Mouse (Mus musculus) liver, embryonic 16.5 days (tissue): ENCODE data around the gene Macf1. TPM values are rescaled to one million over a fixed set of nuclear protein-coding genes. Genes with fewer than 3 reads are reported as not detected.
"Not testable (repeated sequence)": the region's sequence is repeated elsewhere in the genome, so short reads cannot be mapped to it uniquely, and the experiment has no call there.

Experiments
- ATAC-seq: fragments of 200-750 bp; cut with Nextera tagmentation; 2 replicates; pipeline ENCODE4 v1.8.0; 2017; ENCODE audit warnings: low read depth, mild to moderate bottlenecking, moderate number of reproducible peaks, moderate library complexity
- H3K27ac ChIP-seq: fragments of 300-500 bp; sonication (generic); 2 replicates; pipeline ENCODE4 v1.5.1; 2014; ENCODE audit warnings: mild to moderate bottlenecking, low read length
- H3K27me3 ChIP-seq: fragments of 300-500 bp; sonication (generic); 2 replicates; pipeline ENCODE4 v1.6.1; 2014; ENCODE audit warnings: low read depth, low read length, mixed read lengths; ENCODE audit not compliant: control insufficient read depth, insufficient read depth
- H3K36me3 ChIP-seq: fragments of 300-500 bp; sonication (generic); 2 replicates; pipeline ENCODE4 v1.6.1; 2014; ENCODE audit warnings: mild to moderate bottlenecking; ENCODE audit not compliant: control insufficient read depth, insufficient read depth
- H3K4me1 ChIP-seq: fragments of 300-500 bp; sonication (generic); 2 replicates; pipeline ENCODE4 v1.6.1; 2014; ENCODE audit warnings: low read depth, low read length, mixed read lengths; ENCODE audit not compliant: control insufficient read depth
- H3K4me2 ChIP-seq: fragments of 300-500 bp; sonication (generic); 2 replicates; pipeline ENCODE4 v1.6.1; 2014; ENCODE audit warnings: low read depth, low read length, mixed read lengths
- H3K4me3 ChIP-seq: fragments of 300-500 bp; sonication (generic); 2 replicates; pipeline ENCODE4 v1.5.1; 2014; ENCODE audit warnings: low read depth, mild to moderate bottlenecking, low read length
- H3K9ac ChIP-seq: fragments of 300-500 bp; sonication (generic); 2 replicates; pipeline ENCODE4 v1.6.1; 2014; ENCODE audit warnings: low read depth, low read length
- H3K9me3 ChIP-seq: fragments of 300-500 bp; sonication (generic); replicated peaks from 2 replicates; pipeline ENCODE4 v1.6.1; 2016; ENCODE audit warnings: low read length; ENCODE audit not compliant: control insufficient read depth
- WGBS: fragments of 180-500 bp; shearing (Covaris S2); extraction: QIAGEN DNeasy Blood & Tissue Kit; methylation state at CpG from one replicate; pipeline ENCODE4 v1.1.7; 2014; ENCODE audit not compliant: insufficient replicate concordance; 5-methylcytosine and 5-hydroxymethylcytosine counted together
- polyA plus RNA-seq: library from polyadenylated mRNA; unstranded; fragments of >200 nt; fragmentation: Nextera tagmentation; extraction: Ambion mirVana; gene quantifications from 2 replicates; pipeline ENCODE4 v1.2.1, GENCODE M21; 2015

Macf1 gene
- polyA plus RNA-seq, 1 experiment from 2014 or later, result 8.3 TPM

DNA sequence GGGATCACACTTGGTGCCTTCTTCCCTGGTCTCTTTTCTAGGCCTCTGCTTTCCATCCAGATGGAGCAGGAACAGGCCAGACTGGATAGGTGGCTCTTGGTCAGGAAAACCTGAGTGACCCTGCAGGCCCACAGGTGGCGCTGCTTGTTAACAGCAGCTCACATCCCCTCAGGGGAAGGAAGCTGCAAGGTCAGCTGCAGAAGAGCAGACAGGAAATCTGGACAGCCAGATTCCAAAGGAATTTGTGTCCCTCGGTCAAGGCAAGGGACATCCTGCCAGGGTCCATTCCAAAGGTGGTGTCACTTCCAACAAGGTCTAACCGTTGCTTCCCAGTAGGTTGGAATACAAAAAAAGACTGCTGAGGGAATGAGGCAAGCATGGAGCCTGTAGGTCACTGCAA lies 50.8 kb downstream of the Macf1 start:
- Histone ChIP-seq H3K27ac (no peak overlapping the region), H3K4me2 (no peak overlapping the region), H3K4me3 (no peak overlapping the region), H3K4me1 (peaks cover 4% of the 10 kb centered on the region; the same call in 1 of the 2 replicates), H3K36me3 (no peaks in the 10 kb centered on the region), H3K9ac (no peak overlapping the region), H3K27me3 (no peaks in the 10 kb centered on the region), H3K9me3 (no peaks in the 10 kb centered on the region)
- WGBS, result 14% methylated on average over 3 of the region's 3 CpGs
- ATAC-seq, result peak; percentile 75

DNA sequence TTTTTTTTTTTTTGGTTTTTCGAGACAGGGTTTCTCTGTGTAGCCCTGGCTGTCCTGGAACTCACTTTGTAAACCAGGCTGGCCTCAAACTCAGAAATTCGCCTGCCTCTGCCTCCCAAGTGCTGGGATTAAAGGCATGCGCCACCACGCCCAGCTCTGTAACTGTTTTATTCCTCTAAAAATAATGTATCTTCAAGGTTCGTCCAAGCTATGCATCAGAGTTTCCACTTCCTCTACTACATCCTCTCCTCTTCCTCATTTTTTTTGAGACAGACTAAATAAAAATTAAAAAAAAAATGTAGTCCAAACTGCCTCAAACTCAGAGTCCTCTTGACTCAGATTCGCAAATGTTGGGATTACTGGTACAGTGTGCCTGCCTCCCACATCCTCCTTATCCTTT lies 52.0 kb downstream of the Macf1 start:
- not testable (repeated sequence) for H3K4me1 ChIP-seq, H3K27ac ChIP-seq, H3K4me2 ChIP-seq, H3K4me3 ChIP-seq, H3K27me3 ChIP-seq, H3K9me3 ChIP-seq, H3K36me3 ChIP-seq, ATAC-seq, H3K9ac ChIP-seq
- 59% methylated on average over 5 of the region's 6 CpGs for WGBS

DNA sequence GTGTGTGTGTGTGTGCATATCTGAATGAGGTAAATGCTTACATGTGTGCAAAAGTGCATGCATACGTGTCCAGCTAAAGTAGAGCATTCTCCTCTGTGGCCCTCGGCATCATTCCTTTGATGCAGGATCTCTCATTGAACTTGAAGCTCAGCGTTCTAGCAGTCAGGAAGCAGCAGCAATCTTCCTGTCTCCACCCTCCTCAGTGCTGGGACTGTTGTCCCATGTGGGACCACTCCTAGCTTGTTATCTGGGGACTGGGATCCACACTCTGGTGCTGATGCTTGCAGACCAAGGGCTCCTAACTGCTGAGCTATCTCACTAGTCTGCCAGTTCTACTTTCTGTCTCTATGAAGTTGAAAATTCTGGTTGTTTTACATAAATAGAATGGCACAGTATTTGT lies 52.5 kb downstream of the Macf1 start:
- H3K36me3 ChIP-seq, result no peaks in the 10 kb centered on the region
- H3K4me3 ChIP-seq, result no peak overlapping the region
- no peak overlapping the region for H3K4me2 ChIP-seq
- H3K9me3 ChIP-seq, result no peaks in the 10 kb centered on the region
- no peak overlapping the region for H3K27ac ChIP-seq
- H3K9ac ChIP-seq, result no peak overlapping the region
- peaks cover 4% of the 10 kb centered on the region; the same call in 1 of the 2 replicates for H3K4me1 ChIP-seq
- WGBS, result 66% methylated on average over 3 of the region's 3 CpGs
- ATAC-seq, result no peak
- H3K27me3 ChIP-seq, result no peaks in the 10 kb centered on the region

DNA sequence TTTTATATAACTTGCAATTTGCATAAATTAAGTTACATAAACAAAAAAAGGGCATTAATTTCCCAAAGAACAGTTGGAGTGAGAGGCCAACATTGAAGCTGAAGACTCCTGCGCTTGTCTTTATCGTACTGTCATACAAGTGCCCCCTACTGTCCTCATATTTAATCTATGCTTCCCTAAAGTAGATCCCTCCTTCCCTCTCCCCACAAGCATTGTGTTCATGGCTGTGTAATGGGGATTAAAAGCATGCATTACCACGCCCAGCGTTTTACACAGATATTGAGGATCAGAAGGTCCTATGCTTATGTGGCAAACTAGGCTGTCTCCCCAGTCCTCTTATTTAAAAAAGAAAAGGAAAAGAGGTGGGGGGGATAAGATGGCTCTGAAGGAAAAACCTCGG lies 56.5 kb downstream of the Macf1 start:
- WGBS, result 66% methylated on average over 5 of the region's 5 CpGs
- H3K27ac ChIP-seq, result no peak overlapping the region
- no peak overlapping the region for H3K9ac ChIP-seq
- peaks cover 22% of the 10 kb centered on the region for H3K4me1 ChIP-seq
- no peaks in the 10 kb centered on the region for H3K27me3 ChIP-seq
- H3K36me3 ChIP-seq, result no peaks in the 10 kb centered on the region
- H3K4me3 ChIP-seq, result no peak overlapping the region
- H3K4me2 ChIP-seq, result no peak overlapping the region
- H3K9me3 ChIP-seq, result no peaks in the 10 kb centered on the region
- no peak for ATAC-seq

DNA sequence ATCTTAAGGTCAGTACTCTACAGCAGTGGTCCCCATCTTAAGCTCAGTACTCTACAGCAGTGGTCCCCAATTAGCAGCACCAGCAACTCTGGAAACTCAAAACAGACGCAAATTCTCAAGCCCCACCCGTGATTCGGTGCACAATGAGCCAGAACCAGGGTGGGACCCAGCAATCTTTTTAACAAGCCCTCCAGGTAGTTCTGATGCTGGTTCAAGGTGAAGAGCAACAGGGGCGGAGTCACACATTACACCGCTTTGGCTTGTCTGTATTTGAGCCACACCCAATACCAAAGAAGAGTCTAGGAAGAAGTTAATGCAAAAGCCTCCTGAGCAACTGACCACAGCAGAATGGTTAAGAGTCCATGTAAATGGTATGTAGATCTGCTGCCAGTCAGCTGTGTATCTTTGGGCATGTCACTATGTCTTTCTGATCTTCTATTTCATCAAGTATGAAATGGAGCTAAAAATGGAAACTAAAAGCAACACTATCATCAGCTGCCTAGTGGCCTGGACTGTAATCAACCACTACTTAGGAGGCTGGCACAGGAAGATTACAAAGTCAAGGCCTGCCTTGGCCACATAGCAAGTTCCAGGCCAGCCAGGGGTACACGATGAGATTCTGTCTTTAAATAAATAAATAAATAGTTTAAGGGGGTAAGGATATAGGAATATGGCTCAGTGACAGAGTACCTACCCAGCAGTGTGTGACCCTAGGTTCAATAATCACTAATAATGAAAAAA lies 58.7 kb downstream of the Macf1 start:
- Histone ChIP-seq H3K9ac (no peak overlapping the region), H3K36me3 (no peaks in the 10 kb centered on the region), H3K27ac (no peak overlapping the region), H3K4me1 (peaks cover 22% of the 10 kb centered on the region), H3K9me3 (no peaks in the 10 kb centered on the region), H3K27me3 (no peaks in the 10 kb centered on the region), H3K4me3 (no peak overlapping the region), H3K4me2 (peak overlapping the region; percentile 34; the same call in 1 of the 2 replicates)
- 55% methylated on average over 6 of the region's 6 CpGs for WGBS
- peak; percentile 62 for ATAC-seq

DNA sequence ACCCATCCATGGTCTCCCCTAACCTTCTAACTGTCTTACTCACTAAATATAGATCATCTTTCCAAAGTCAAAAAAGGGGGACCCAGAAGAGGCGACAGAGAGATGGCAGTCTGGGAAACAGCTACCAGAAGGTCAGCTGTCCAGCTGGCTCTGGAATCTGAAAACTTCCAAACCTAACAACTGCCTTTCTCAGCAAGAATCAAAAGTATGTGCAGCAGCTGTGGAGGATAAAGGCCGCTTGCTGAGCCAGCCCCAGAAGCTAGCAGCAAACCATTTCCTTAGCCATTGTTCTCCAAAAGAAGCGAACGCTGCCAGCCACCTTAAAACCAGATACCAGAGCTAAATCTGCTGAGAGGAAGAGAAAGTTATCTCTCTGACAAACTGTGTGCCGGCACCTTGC lies 59.7 kb downstream of the Macf1 start:
- H3K9me3 ChIP-seq, result no peaks in the 10 kb centered on the region
- no peak for ATAC-seq
- H3K27me3 ChIP-seq, result no peaks in the 10 kb centered on the region
- H3K4me2 ChIP-seq, result no peak overlapping the region
- 43% methylated on average over 5 of the region's 5 CpGs for WGBS
- H3K27ac ChIP-seq, result no peak overlapping the region
- H3K36me3 ChIP-seq, result no peaks in the 10 kb centered on the region
- no peak overlapping the region for H3K4me3 ChIP-seq
- H3K9ac ChIP-seq, result no peak overlapping the region
- H3K4me1 ChIP-seq, result peaks cover 22% of the 10 kb centered on the region

DNA sequence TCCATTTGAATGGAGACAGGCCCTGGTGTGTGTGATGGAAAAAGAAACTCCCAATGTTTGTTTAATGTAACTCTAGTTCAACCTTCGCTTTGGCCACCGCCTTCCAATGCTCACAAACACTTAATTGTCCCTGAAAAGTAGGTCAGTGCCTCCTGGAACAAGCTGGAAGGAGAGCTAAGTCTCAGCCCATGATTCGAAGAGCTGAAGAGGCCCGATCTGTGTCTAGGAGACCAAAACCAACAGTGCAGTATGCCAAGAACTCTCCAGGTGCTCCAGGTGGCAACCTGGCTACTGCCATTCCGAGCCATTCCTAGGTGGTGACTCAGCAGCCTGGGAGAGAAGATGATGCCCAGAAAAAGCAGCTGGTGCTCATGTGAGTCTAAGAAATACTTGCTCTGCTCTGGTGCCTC lies 60.4 kb downstream of the Macf1 start:
- Histone ChIP-seq H3K4me1 (peaks cover 22% of the 10 kb centered on the region), H3K36me3 (no peaks in the 10 kb centered on the region), H3K9ac (no peak overlapping the region), H3K4me3 (no peak overlapping the region), H3K27me3 (no peaks in the 10 kb centered on the region), H3K27ac (no peak overlapping the region), H3K9me3 (no peaks in the 10 kb centered on the region), H3K4me2 (no peak overlapping the region)
- ATAC-seq, result no peak
- 74% methylated on average over 5 of the region's 5 CpGs for WGBS

DNA sequence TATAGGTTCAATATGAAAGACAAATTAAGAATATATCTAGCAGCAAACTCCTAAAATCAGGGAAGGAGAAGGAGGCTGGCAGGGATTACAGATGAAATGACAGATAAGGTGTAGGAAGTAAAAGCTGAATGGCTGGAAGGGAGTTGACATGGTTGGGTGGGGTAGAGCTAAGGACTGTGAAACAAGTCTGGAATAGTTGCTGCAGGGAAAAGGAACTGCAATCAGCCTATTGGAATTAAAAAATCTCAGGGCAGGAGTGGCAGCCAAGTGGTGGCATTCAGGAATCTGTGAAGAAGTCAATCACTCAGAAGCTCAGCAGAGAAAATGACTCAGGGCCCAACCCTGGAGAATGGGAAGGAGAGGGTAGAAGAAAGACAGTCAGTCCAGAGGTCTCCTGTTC lies 62.4 kb downstream of the Macf1 start:
- Histone ChIP-seq H3K9me3 (no peaks in the 10 kb centered on the region), H3K27me3 (no peaks in the 10 kb centered on the region), H3K27ac (no peak overlapping the region), H3K9ac (no peak overlapping the region), H3K36me3 (no peaks in the 10 kb centered on the region), H3K4me2 (no peak overlapping the region), H3K4me3 (no peak overlapping the region), H3K4me1 (peaks cover 24% of the 10 kb centered on the region)
- no peak for ATAC-seq

DNA sequence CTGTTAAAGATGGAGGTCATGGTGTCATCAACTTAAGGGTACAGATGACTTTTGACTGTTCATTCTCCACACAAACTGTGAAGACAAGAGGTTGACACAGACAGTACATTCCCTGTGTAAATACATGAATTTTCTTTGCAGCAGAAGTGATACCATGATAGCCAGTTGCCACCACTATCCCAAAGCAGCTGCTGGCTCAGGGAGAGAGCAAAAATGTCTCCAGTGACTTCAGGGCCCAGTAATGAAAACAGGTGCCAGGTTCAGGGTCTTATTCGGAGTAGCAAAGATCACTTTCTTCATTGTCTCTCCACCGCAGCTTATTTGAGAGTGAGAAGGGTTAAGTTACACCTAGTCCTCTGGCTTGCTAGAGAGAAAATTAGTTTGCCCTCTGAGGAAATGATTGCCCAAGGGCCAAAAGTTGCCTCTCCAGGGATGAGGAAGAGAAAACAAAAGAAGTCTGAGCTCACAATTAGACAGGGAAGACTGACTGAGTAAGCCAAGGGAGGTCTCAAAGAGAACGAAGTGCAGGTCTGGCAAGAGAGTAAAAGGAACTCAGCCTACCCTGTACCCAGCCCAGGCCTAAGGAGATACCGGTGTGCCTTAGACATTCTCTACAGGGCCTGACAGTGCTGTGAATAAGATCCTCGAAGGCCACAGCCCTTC lies 66.3 kb downstream of the Macf1 start:
- Histone ChIP-seq H3K9me3 (no peaks in the 10 kb centered on the region), H3K4me2 (no peak overlapping the region), H3K36me3 (no peaks in the 10 kb centered on the region), H3K9ac (no peak overlapping the region), H3K27me3 (no peaks in the 10 kb centered on the region), H3K4me3 (no peak overlapping the region), H3K27ac (no peak overlapping the region), H3K4me1 (peaks cover 8% of the 10 kb centered on the region)
- no peak for ATAC-seq
- 76% methylated on average over 5 of the region's 5 CpGs for WGBS
